Mouse (Mus musculus): ENCODE data around the gene Mrpl11.
"Not testable (repeated sequence)": the region's sequence is repeated elsewhere in the genome, so short reads cannot be mapped to it uniquely, and the experiment has no call there.

The Mrpl11 gene

DNA sequence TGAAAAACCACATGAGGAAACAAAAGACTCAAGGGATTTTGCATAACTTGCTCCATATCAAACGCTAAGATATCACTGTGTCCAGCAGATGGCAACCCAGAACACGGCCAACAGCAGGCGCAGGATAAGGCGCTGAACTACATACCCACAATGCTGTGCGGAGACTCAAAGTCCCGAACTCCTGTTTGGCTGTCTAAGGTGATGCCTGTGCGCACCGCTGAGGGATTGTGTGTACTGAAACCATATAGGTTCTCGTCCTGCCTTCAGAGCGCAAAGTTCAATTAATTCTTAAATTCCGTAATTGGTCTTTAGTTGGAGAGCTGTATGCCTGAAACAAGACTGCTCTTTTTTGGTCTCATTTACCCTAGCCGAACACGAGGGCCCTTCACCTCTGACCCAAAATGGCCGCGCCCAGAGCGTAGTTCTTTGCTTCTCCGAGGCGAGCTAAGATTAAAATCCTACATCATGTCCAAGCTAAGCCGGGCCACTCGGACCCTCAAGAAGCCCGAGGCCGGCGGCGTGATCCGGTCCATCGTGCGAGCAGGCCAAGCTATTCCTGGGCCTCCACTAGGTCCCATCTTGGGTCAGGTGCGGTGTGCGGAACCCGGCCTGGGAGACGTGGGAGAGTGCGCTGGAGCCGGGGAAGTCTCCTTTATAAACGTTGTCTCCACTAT, at the start of gene Mrpl11:
Gene Mrpl11, plus strand, starts transcription at position 220 of the 674 bp plus-strand sequence.
- DNase-seq: peak; percentile 95

DNA sequence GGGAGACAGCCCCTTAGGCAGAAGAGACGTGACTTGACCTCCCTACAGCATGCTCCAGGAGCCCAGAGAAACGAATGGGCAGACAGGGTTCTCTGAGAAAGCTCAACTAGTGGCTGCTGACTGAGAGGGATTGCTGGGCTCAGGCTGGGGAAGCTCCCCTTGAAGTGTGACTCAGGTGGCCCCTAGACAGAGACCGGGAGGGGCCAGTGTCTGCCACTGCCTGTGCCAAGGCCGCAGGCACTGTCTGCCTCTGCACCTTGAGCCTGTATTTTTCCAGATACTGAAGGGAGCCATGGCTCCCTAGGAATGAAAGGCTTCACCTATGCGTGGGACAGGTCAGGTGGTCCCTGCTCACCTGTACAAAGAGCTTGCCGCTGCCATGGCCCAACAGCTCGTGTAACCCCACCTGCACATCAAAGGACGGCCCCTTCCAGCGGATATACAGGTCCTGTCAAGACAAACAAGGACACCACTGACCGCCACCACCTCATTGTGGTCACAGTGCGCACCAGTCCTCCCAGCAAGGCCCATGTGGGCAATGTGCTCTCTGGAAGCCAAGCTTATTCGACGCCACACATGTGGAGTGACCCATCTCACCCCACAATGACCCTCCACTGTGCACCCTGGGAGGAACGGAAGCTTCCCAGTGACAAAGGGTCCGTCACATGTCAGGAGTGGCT, 45.9 kb upstream of the Mrpl11 start:
- DNase-seq: no peak

DNA sequence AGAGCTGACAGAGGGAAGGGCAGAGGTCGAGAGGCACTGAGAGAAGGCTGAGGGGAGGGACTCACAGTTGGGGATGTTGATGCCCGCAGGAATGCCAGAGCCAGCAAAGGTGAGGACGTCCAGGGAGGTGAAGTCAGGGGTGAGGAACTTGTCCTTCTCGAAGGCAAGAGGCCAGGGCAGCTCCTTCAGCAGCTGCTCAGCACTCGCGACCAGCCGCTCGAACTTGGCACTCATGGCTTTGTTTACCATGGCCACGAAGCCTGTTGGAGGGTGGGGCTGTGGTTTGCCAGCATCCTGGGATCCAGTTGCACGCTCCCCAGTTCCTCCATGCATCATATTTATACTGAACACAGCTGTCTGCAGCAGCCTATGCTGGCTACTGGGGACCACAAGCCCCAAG, 45.1 kb upstream of the Mrpl11 start:
- no peak for DNase-seq

DNA sequence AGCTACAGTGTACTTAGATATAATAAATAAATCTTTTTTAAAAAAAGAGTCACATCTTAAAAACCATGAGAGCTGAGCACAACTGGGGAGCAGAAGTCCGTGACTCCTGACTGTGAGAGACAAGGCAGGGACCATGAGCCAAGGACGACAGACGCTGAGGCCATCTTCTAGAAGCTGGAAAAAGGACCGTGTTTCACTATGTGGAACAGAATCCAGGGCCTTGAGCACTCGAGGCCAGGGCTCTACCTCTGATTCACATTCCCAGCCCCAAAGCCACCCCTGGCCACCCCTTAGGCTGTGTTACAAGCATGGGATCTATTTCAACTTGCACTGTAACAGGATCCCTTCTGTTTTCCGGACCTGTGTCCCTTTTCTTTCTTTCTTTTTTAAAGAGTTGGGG, 42.3 kb upstream of the Mrpl11 start:
- no peak for DNase-seq

DNA sequence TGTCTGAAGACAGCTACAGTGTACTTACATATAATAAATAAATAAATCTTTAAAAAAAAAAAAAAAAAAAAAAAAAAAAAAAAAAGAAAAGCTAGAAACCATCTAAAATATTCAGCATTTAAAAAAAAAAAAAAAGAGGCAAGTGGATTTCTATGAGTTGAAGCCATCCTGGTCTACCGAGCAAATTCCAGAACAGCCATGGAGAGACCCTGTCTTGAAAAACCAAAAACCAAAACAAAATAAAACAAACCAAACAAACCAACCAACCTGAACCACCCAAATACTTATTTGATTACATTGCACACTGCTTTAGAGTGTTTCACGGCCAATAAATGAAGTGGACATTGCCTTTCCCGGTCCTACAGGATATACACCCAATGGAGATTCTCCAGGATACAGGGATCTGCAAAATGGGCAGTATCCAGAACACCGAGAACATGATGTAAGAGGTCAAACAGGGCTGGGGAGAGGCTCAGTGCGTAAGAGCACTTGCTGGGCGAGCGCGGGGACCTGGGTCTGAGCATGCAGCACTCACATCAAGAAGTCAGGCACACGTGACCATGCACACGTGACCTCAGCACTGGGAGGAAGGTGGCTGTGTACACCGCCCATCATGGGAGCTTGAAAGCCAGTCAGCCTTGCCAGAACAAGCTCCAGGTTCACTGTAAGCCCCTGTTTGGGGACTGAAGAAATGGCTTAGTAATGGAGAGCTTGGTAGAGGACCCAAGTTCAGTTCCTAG, 36.7 kb upstream of the Mrpl11 start:
- no peak for DNase-seq

DNA sequence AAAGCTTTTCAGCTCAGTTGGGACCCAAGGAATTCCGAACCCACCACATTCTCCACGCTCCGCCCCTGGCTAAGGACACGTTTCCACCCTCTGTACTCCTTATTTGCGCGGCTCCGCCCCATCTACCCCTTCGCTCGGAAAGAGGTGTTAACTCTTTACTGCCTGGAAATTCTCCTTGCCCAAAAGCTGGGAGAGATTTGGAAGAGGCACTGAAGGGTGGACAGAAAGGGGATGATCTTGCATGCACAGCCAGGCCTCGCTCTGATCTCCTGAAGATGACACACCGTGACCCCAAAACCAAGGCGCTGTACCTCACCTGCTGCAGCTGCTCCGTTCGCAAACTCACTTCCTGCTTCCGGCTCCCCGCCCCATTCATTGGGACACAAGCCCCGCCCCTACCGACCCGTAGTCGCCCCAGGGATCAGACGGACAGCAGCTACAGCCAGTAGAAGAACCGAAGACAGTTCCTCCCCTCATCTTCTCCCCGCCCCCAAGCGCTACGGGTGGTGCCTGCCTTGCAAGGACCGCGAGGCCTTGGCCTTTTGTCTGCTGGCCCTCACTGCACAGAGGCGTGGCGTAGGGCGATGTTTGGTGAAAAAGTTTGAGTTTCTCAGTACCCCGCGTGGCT, 33.9 kb upstream of the Mrpl11 start, which contains the start of gene Dpp3:
Gene Dpp3, minus strand, starts transcription at position 384 of the 628 bp plus-strand sequence.
- peak; percentile 100 for DNase-seq

DNA sequence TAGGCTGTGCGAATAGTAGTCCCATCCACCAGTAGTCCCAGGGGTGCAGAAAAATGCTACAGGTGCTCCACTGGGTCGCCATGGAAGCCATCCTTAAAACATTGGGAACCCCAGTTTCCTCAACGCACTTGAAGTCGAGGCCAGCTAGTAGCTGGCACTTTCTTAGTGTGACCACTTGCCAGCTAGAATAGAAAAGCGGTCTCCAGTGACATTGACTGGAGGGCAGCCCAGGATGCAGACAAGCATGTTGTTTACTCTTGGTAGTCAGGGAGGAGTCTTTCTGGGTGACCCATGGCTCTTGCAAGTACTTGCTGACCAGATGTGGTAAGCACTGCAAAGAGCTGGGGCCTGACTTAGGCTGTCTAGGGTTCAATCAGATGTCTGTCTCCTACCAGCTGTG, 33.2 kb upstream of the Mrpl11 start:
- no peak for DNase-seq

DNA sequence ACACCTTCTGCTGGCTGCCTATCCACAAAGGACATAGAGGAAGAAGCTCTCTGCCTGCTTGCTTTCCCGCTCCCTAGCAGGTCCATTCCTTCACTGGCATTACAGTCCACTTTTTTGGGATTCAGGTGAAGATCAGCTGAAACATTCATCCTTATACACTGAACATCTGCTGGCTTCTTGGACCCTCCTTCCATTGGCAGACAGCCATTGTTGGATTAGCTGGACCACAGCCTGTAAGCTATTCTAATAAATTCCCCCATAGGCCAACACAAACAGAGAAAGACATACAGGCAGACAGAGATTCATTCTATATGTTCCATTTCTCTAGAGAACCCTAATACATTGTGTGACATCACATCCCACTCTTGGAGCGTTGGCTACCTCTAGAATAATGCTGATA, 25.1 kb upstream of the Mrpl11 start:
- no peak for DNase-seq

DNA sequence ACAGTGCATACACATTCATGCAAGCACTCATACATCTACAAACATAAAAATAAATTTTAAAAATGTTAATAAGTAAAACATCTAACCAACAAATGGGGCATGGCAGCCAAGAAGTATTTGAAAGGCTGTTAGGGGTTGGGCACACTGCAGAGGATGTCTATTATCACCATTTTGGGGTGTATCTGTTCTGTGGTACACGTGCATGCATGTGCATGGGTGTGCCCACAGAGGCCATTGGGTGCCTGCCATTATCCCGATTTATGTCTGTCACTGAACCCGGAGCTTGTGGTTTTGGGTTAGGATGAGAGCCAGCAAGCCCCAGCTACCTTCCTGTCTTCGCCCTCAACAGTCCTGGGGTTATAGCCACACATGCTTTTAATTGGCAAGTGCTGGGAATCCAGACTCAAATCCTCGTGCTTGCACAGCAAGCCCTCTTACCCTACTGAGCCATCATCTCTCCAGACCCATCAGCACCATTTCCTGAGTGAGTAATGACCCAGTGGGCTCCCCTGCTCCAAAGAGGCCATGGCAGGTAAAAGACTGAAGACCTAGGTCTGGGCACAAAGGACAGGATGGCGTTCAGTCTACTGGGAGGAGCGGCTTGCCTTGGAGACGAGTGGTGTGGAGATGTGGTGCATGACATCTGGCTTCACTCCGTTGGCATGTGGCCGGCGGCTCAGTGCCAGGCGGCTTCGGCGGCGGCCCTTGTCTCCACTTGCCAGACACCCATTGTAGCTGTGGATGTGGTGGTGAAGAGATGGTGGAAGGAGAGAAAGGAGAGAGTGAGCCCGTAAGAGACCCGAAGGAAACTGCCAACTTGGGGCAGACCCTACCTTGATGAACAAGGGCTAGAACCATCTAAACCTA, 24.3 kb upstream of the Mrpl11 start:
- DNase-seq: no peak

DNA sequence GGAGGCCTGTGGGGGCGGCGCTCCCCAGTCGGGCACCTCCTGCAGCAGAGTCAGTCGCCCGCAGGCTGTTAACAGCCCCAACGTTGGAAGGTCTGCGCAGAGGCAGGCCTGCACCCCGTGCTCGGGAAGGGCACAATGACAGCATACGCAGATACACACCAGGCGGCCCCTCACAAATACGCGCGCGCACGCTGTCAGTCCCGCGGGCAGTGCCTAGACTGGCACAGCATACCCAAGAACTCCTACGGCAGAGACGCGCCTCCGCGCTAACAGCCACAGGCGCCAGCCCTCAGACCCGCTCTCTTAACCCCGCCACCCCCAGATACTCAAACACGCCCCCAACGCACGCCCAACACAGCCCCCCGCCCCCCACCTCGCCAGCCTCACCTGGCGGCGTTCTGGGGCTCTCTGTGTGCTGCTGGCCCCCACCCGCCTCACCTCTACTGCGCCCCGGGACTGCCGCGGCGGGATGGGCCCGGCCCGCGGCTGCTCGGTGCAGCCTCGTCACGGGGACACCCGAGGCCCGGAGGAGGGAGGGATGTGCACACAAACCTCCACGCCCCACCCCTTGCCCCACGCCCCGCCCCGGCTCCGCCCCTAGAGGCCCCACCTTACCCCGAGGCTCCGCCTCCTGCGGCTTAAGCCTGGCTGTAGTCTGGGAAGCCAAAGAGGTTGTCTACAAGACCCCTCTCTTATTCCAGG, 19.2 kb upstream of the Mrpl11 start, which contains the start of gene Peli3:
Gene Peli3, minus strand, starts transcription at position 577 of the 702 bp plus-strand sequence.
- peak; percentile 91 for DNase-seq

DNA sequence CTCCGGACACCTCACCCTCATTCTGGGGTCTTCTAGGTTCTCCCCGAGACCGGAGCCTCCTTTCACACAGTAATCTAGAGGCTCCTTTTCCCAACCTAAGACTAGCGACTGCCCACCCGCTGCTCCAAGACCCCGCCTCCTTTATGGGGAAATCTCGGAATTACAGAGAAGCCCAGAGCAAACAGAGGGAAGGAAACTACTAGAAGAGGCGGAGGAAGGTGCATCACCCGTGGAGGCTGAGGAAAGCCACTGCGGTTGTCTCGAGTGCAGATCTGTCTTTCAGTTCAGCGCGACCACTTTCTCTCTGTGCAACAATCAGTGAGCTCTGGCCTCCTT, 18.7 kb upstream of the Mrpl11 start:
- DNase-seq: no peak

DNA sequence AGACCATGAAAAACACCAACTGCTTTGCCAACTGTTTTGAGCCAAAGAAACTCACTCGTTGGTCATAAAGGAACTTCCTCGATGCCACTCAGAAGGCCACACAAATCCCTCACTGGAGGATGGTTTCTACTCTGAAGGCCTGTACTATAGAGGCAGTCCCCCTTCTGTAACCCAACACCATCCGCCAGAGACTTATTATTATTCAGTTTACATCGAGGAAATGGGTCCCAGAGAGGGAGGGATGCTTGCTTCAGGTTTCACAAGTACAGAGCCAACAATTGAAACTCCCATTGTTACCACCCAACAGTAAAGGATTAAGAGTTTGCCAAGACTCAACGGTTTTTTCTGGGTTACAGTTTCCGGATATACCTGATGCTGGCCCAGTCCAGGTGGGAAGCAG, 16.4 kb upstream of the Mrpl11 start:
- DNase-seq: no peak

DNA sequence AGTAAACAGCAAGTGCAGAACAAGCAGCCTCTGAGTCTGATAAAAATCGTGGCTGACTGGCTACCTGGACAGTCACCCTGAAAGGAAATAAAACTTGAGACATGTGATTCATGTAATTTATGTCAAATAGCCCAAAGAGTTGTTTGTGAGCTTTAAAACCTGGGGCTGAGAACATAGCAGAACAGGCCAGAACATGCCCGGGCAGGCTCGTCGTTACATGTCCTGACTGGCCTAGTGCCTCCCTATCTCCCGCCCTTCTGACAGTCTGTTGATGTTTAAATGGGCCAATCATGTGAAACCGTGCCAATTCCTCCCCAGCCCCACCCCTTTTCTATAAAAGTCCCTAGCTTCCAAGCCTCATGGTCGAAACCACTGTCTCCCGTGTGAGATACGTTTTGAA, 13.3 kb upstream of the Mrpl11 start:
- DNase-seq: not testable (repeated sequence)

DNA sequence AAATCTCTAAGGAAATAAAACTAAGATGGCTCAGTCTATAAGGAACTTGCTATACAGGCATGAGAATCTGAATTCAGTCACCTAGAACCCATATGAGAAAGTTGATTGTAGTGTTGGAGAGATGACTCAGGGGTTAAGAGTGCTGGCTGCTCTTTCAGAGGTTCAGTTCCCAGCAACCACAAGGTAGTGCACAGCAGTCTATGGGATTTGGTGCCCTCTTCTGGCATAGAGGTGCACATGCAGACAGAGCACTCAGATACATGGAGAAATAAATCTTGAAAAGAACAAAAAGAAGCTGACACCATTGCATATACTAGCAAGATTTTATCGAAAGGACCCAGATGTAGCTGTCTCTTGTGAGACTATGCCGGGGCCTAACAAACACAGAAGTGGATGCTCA, 6.3 kb downstream of the Mrpl11 start:
- DNase-seq: peak; percentile 24

DNA sequence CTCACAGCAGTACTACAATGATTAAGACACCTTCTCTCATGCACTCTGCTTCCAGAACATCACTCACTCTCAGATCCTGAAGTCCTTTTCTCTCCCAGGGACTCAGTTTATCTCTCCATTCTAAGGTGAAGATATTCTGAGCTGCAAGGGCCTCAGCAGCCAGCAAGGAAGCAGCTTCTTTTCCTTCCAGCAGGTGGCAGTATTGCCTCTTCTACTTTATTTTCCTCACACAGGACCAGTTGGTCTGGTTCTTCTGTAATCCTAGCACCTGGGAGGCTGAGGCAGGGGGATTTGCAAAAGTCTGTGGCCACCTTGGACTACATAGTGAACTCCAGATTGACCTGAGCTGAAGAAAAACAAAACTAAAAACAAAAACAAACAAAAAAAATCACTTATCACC, 19.8 kb downstream of the Mrpl11 start:
- peak; percentile 74 for DNase-seq

DNA sequence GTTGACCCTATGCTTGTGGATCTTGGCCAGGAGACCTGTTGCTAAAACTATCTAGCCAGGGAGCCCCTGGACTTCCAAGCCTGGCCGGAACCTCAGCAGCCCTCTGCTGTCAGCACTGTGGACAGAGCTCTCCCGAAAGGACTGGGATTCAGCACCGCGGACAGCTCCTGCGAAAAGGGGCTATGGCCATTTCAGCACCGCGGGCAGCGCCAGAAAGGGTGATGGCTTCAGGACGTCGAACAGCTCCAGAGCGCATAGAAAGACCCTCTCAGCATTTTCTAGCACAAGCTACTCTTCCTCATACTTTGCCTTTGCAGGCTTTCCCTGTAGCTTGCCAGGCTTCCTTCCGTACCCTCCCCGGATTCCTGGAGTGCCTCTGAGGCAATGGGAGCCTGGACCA, 27.1 kb downstream of the Mrpl11 start:
- peak; percentile 95 for DNase-seq

DNA sequence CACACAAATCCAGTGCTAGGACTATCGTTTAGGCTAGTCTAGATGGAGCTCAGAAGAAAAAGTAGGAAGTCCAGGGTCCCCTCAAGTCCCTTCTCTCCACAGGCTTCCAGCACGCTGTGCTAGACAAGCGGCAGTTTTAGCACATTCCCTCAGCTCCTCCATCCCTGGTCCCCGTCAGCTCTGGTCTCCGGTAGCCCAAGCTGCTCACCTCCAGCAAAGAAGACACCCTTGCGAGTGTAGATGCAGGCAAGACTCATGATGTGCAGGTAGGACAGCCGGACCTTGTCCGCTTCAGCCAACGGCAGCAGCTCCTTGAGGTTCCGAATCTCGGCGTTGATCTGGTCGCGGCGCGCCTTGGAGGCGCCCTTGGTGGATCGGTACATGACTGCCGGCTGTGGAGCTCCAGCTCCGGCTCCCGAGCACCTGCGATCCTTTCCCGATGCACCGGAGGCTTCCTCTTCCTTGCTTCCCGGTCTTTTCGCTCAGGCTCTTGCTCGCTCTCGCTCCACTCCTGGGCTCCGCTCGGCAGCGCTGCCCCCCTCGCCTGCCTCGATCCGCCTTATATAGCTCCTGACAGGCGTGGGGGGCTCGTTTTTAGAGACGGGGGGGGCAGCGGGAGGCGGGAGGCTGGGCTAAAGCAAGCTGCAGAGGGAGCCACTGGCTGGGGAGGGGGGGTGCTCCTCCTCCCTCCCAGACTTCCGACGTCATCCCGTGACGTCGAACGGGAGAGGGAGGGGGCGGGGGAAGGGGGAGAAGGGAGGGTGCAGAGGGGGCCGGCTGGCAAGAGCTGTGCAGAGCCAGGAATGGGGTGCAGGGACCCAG, 27.7 kb downstream of the Mrpl11 start:
- DNase-seq: no peak

DNA sequence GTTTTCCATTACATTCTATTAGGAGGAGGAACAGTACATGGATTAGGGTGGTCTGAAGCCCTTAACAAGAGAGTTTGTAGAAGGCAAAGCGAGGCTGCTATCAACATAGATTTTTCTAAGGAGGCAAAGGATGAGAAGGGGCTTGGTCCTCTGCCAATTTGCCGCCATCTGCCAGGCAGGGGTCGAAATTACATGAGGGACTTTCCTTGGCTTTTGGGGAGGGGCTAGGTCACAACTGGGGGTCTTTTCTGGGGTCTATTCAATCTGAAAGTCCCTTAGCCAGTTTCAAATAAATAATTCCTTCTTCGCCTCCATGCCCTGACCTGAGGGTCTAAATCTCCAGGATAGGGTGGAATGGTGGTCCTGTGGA, 28.3 kb downstream of the Mrpl11 start, which contains the start of gene Npas4:
Gene Npas4, minus strand, starts transcription at position 61 of the 370 bp plus-strand sequence.
- no peak for DNase-seq

DNA sequence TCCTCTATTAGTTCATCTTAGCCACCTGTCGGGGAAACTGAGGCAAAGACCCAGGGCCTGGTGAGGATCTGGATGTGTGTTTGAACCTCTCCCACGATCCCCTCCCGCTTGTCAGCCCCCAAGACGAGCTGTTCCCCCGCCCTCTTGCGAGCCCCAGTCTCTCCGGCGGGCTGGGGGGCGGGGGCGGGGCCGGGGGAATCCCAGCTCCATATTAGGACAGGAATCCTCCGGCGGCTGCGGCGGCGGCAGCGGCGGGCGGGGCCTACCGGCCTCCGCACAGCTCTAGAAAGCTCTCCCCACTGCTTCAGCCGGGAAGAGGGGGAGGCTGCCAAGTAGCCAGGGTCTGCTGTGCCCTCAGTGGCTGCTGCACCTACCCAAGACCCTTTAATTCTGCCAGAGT, 28.8 kb downstream of the Mrpl11 start:
- DNase-seq: peak; percentile 9

DNA sequence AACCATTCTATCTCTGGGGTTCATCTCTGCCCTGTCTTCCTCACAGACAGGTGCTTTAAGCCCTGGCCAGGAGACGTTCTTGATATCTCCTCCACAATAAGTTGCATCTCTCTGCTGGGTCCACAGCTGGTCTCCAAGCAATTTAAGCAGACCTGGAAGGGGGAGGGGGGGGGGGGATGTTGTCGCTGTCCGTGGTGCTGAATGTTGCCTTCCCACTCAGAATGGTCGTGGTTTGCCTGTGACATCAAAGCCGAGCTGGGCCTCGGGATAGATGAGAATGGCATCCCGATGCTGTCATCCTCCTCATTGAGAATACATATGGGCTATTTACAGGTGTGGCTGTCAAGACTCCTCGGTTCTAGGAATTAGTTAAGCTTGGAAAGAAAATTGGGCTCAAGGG, 30.4 kb downstream of the Mrpl11 start:
- DNase-seq: peak; percentile 45

DNA sequence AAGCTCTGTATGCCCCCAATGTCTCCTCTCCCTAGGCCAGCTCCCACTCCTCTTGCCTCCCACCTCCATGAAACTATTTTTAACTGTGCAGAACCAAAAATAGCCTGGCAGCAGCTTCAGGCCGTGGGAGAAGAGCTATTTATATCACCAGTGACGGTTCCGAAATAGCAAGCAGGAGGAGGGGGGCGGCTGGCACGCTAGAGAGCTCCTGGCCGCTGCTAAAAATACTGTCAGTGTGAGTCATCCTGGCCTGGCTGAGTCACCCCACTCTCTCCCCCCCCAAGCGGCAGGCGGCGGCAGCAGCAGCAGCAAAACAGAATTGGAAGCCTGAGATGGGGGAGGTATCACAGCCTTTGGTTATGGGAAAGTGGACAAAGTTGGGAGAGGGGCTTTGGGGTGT, 31.0 kb downstream of the Mrpl11 start:
- peak; percentile 11 for DNase-seq
